Mouse (Mus musculus): ENCODE data around the gene Cep128. TPM values are rescaled to one million over a fixed set of nuclear protein-coding genes. Genes with fewer than 3 reads are reported as not detected.

The Cep128 gene
- polyA plus RNA-seq, 1 experiment from 2014 or later, result 5.2 TPM

- no peak overlapping the region for H3K27ac ChIP-seq (replicated peaks; ENCODE audit: low read depth, low read length)
- 91% methylated on average over 1 of the region's 1 CpGs for WGBS
- H3K36me3 ChIP-seq (ENCODE audit: control insufficient read depth, insufficient read depth, low read length), result no peaks in the 10 kb centered on the region
- no peak overlapping the region for H3K4me2 ChIP-seq (ENCODE audit: low read length)
- H3K4me1 ChIP-seq (ENCODE audit: control insufficient read depth, insufficient read depth, low read length), result no peaks in the 10 kb centered on the region
- ATAC-seq (ENCODE audit: low FRiP score, low TSS enrichment), result no peak
- no peak for DNase-seq
- H3K9ac ChIP-seq (replicated peaks; ENCODE audit: low read length), result no peak overlapping the region
- H3K27me3 ChIP-seq (ENCODE audit: control insufficient read depth, insufficient read depth, low read length), result no peaks in the 10 kb centered on the region
- H3K4me3 ChIP-seq (replicated peaks; ENCODE audit: low read depth, low read length), result no peak overlapping the region
- H3K9me3 ChIP-seq (ENCODE audit: control insufficient read depth, low read length), result no peaks in the 10 kb centered on the region
Observed at GRCm38 (mm10) chr12:91184616-91185015, 199.6 kb downstream of the Cep128 start.

GRCm38 (mm10) chr12:91183928-91184327 lies 200.3 kb downstream of the Cep128 start:
- Histone ChIP-seq H3K36me3 (ENCODE audit: control insufficient read depth, insufficient read depth, low read length) (no peaks in the 10 kb centered on the region), H3K9ac (replicated peaks; ENCODE audit: low read length) (no peak overlapping the region), H3K4me2 (ENCODE audit: low read length) (no peak overlapping the region), H3K9me3 (ENCODE audit: control insufficient read depth, low read length) (no peaks in the 10 kb centered on the region), H3K27me3 (ENCODE audit: control insufficient read depth, insufficient read depth, low read length) (no peaks in the 10 kb centered on the region), H3K4me1 (ENCODE audit: control insufficient read depth, insufficient read depth, low read length) (no peaks in the 10 kb centered on the region), H3K27ac (replicated peaks; ENCODE audit: low read depth, low read length) (no peak overlapping the region), H3K4me3 (replicated peaks; ENCODE audit: low read depth, low read length) (no peak overlapping the region)
- WGBS, result 75% methylated on average over 2 of the region's 2 CpGs
- DNase-seq (no peak), ATAC-seq (ENCODE audit: low FRiP score, low TSS enrichment) (no peak)

GRCm38 (mm10) chr12:91183304-91183855 lies 200.8 kb downstream of the Cep128 start:
- Histone ChIP-seq H3K9ac (replicated peaks; ENCODE audit: low read length) (no peak overlapping the region), H3K27ac (replicated peaks; ENCODE audit: low read depth, low read length) (no peak overlapping the region), H3K4me1 (ENCODE audit: control insufficient read depth, insufficient read depth, low read length) (no peaks in the 10 kb centered on the region), H3K9me3 (ENCODE audit: control insufficient read depth, low read length) (no peaks in the 10 kb centered on the region), H3K4me2 (ENCODE audit: low read length) (no peak overlapping the region), H3K36me3 (ENCODE audit: control insufficient read depth, insufficient read depth, low read length) (no peaks in the 10 kb centered on the region), H3K4me3 (replicated peaks; ENCODE audit: low read depth, low read length) (no peak overlapping the region), H3K27me3 (ENCODE audit: control insufficient read depth, insufficient read depth, low read length) (no peaks in the 10 kb centered on the region)
- WGBS, result 94% methylated on average over 4 of the region's 4 CpGs
- ATAC-seq (ENCODE audit: low FRiP score, low TSS enrichment), result no peak
- no peak for DNase-seq

DNA sequence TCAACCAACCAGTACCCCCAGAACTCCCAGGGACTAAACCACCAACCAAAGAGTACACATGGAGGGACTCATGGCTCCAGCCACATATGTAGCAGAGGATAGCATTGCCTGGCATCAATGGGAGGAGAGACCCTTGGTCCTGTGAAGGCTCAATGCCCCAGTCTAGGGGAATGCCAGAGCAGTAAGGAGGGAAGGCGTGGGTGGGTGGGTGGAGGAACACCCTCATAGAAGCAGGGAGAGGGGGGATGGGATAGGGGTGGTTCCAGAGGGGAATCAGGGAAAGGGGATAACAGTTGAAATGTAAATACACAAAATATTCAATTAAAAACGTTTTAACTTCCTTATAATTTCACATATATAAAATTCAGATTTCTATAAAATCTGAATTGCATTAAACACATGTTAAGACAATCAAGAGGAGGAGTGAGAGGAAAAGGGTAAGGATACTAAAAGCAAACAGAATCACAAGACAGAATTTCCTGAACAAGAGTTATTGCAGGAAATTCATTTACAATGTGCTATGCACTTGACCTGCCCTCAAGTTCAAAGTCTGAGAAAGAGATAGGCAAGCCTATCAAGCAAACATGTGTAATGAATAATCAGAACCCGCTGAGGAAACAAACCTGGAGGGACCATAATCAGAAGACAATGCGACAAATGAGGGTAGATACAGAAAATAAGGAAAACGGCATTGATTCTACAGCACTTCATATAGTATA lies 207.2 kb downstream of the Cep128 start:
- 86% methylated on average over 5 of the region's 5 CpGs for WGBS
- H3K4me1 ChIP-seq (ENCODE audit: control insufficient read depth, insufficient read depth, low read length), result no peaks in the 10 kb centered on the region
- no peak overlapping the region for H3K9ac ChIP-seq (replicated peaks; ENCODE audit: low read length)
- H3K9me3 ChIP-seq (ENCODE audit: control insufficient read depth, low read length), result no peaks in the 10 kb centered on the region
- ATAC-seq (ENCODE audit: low FRiP score, low TSS enrichment) (no peak), DNase-seq (no peak)
- no peak overlapping the region for H3K27ac ChIP-seq (replicated peaks; ENCODE audit: low read depth, low read length)
- no peaks in the 10 kb centered on the region for H3K27me3 ChIP-seq (ENCODE audit: control insufficient read depth, insufficient read depth, low read length)
- H3K4me3 ChIP-seq (replicated peaks; ENCODE audit: low read depth, low read length), result no peak overlapping the region
- H3K4me2 ChIP-seq (ENCODE audit: low read length), result no peak overlapping the region
- H3K36me3 ChIP-seq (ENCODE audit: control insufficient read depth, insufficient read depth, low read length), result no peaks in the 10 kb centered on the region

GRCm38 (mm10) chr12:91171613-91172012 lies 212.6 kb downstream of the Cep128 start:
- Histone ChIP-seq H3K36me3 (ENCODE audit: control insufficient read depth, insufficient read depth, low read length) (no peaks in the 10 kb centered on the region), H3K27me3 (ENCODE audit: control insufficient read depth, insufficient read depth, low read length) (no peaks in the 10 kb centered on the region), H3K4me1 (ENCODE audit: control insufficient read depth, insufficient read depth, low read length) (no peaks in the 10 kb centered on the region), H3K4me3 (replicated peaks; ENCODE audit: low read depth, low read length) (no peak overlapping the region), H3K9me3 (ENCODE audit: control insufficient read depth, low read length) (no peaks in the 10 kb centered on the region), H3K27ac (replicated peaks; ENCODE audit: low read depth, low read length) (no peak overlapping the region), H3K9ac (replicated peaks; ENCODE audit: low read length) (no peak overlapping the region), H3K4me2 (ENCODE audit: low read length) (no peak overlapping the region)
- DNase-seq (no peak), ATAC-seq (ENCODE audit: low FRiP score, low TSS enrichment) (no peak)
- 86% methylated on average over 3 of the region's 3 CpGs for WGBS

- Histone ChIP-seq H3K9ac (replicated peaks; ENCODE audit: low read length) (no peak overlapping the region), H3K4me2 (ENCODE audit: low read length) (no peak overlapping the region), H3K4me1 (ENCODE audit: control insufficient read depth, insufficient read depth, low read length) (no peaks in the 10 kb centered on the region), H3K36me3 (ENCODE audit: control insufficient read depth, insufficient read depth, low read length) (no peaks in the 10 kb centered on the region), H3K9me3 (ENCODE audit: control insufficient read depth, low read length) (no peaks in the 10 kb centered on the region), H3K27ac (replicated peaks; ENCODE audit: low read depth, low read length) (no peak overlapping the region), H3K27me3 (ENCODE audit: control insufficient read depth, insufficient read depth, low read length) (no peaks in the 10 kb centered on the region), H3K4me3 (replicated peaks; ENCODE audit: low read depth, low read length) (no peak overlapping the region)
- no peak for DNase-seq
- WGBS, result 87% methylated on average over 6 of the region's 6 CpGs
- ATAC-seq (ENCODE audit: low FRiP score, low TSS enrichment), result no peak
Observed at GRCm38 (mm10) chr12:91161015-91161730, 223.0 kb downstream of the Cep128 start.

DNA sequence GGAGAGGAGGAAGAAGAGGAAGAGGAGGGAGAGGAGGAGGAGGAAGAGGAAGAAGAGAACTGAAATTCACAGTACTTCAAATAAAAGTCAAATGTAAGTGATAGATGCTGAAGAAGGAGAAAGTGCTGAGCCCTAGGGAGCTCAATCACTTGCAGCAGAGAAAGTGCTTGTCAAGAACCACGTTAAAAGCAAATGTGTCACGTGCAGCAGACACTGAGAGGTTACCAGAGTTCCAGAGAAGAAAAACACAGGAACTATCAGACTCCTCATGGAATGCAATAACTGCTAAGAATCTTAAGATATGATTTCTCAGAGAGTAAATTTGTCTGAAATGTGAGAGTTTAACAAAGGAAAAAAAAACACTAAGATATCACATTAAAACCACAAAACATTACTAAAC lies 225.7 kb downstream of the Cep128 start:
- 60% methylated on average over 2 of the region's 2 CpGs for WGBS
- no peak overlapping the region for H3K27ac ChIP-seq (replicated peaks; ENCODE audit: low read depth, low read length)
- no peaks in the 10 kb centered on the region for H3K27me3 ChIP-seq (ENCODE audit: control insufficient read depth, insufficient read depth, low read length)
- no peak for DNase-seq
- no peaks in the 10 kb centered on the region for H3K9me3 ChIP-seq (ENCODE audit: control insufficient read depth, low read length)
- no peak overlapping the region for H3K9ac ChIP-seq (replicated peaks; ENCODE audit: low read length)
- H3K36me3 ChIP-seq (ENCODE audit: control insufficient read depth, insufficient read depth, low read length), result no peaks in the 10 kb centered on the region
- no peak for ATAC-seq (ENCODE audit: low FRiP score, low TSS enrichment)
- no peak overlapping the region for H3K4me2 ChIP-seq (ENCODE audit: low read length)
- H3K4me3 ChIP-seq (replicated peaks; ENCODE audit: low read depth, low read length), result no peak overlapping the region
- H3K4me1 ChIP-seq (ENCODE audit: control insufficient read depth, insufficient read depth, low read length), result no peaks in the 10 kb centered on the region

- 77% methylated on average over 7 of the region's 7 CpGs for whole genome bisulfite sequencing
- ATAC-seq (ENCODE audit: low FRiP score, low TSS enrichment), result no peak
- no peak overlapping the region for H3K27ac ChIP-seq (replicated peaks; ENCODE audit: low read depth, low read length)
Observed at GRCm38 (mm10) chr12:91154052-91154451, 230.2 kb downstream of the Cep128 start.

More at GRCm38 (mm10) chr12:91154052-91154451, 230.2 kb downstream of the Cep128 start:
- Histone ChIP-seq H3K4me3 (replicated peaks; ENCODE audit: low read depth, low read length) (no peak overlapping the region), H3K9ac (replicated peaks; ENCODE audit: low read length) (no peak overlapping the region), H3K4me2 (ENCODE audit: low read length) (no peak overlapping the region), H3K36me3 (ENCODE audit: control insufficient read depth, insufficient read depth, low read length) (no peaks in the 10 kb centered on the region), H3K4me1 (ENCODE audit: control insufficient read depth, insufficient read depth, low read length) (0 out of 2 replicates have a peak, but pooled peaks cover 1% of the 10 kb centered on the region), H3K9me3 (ENCODE audit: control insufficient read depth, low read length) (no peaks in the 10 kb centered on the region), H3K27me3 (ENCODE audit: control insufficient read depth, insufficient read depth, low read length) (no peaks in the 10 kb centered on the region)
- DNase-seq, result no peak
